Mouse (Mus musculus): ENCODE measurements at regions not wholly inside any gene's neighbourhood (a gene's known extent, or its start where the extent isn't known, plus 50 kb on each side); places are given as distances from the start of the nearest gene placed in this dataset.

DNA sequence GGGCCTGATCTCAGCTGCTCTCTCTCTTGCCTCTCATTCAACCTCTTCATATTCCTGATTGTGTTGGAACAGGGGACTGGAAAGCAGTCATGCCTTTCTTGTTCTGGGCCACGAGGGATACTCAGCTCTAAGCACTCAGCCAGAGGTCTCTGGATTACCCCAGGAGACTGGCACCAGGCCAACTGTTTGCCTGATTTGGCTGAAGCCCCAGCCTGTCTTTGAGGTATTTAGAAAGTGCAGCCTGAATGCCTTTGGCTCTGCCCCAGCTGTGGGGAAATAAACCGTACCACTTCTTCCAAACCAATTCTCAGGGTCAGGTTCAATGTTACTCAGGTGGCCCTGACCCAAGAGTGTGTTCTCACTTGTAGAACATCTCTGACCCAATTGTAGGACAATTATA is 112.6 kb upstream of the Tmem72 start:
- H3K4me1 ChIP-seq (ENCODE audit: control insufficient read depth, insufficient read depth, low read length), result no peaks in the 10 kb centered on the region; the same call in 1 of the 2 replicates
- 48% methylated on average over 2 of the region's 2 CpGs for WGBS
- H3K27ac ChIP-seq (ENCODE audit: insufficient read depth, low read depth, low read length), result no peak overlapping the region
- TF ChIP-seq POLR2A (IDR thresholded peaks at IDR 0.05; ENCODE audit: insufficient read depth, low read depth, low read length) (no peak), CTCF (IDR thresholded peaks at IDR 0.05; ENCODE audit: insufficient read depth, low read depth, low read length) (no peak)
- no peak overlapping the region for H3K4me3 ChIP-seq (ENCODE audit: insufficient read depth, low read depth, low read length)

DNA sequence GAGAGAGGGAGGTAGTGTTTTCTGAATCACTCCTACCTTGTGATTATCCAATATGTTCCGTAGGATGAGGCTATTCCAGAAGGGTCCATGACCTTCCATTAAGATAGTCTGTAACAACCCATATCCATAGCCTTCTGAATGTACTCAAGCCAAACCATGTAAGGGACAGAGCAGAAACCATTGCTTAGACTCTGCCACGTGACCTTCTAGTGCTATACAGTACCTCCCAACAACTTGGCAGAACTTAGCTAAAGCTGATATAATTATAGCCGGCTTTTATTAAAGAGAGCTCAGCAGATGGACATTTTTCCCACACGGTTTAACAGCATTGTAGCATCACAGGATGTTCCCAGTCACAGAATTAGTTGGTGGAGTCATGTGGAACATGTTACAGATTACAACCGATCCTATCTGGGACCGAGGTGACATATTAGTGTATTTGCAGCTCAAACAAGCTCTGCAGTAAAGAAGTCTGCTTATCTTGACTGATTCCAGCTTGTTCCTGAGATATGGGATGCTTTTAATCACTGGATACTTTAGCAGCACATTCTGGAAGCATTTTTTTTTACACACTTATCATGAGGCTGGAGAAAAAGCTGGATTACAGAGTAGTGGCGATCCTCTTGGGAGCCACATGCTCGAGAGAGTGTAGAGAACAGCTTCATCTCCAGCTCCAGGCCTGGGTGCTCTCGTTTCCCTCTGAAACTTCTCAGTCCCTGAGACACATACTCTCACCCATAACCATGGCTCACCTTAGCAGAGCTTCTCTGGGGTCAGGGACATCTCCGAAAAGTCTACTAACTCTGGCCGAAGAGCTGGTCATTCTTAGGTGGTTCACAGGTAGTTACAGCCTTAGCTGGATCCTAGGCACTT is 129.5 kb upstream of the Tmem72 start:
- no peaks in the 10 kb centered on the region for H3K4me1 ChIP-seq (ENCODE audit: control insufficient read depth, insufficient read depth, low read length)
- 82% methylated on average over 11 of the region's 11 CpGs for WGBS
- H3K4me3 ChIP-seq (ENCODE audit: insufficient read depth, low read depth, low read length), result no peak overlapping the region
- no peak for TF ChIP-seq CTCF (IDR thresholded peaks at IDR 0.05; ENCODE audit: insufficient read depth, low read depth, low read length)
- no peak for TF ChIP-seq POLR2A (IDR thresholded peaks at IDR 0.05; ENCODE audit: insufficient read depth, low read depth, low read length)
- H3K27ac ChIP-seq (ENCODE audit: insufficient read depth, low read depth, low read length), result no peak overlapping the region

DNA sequence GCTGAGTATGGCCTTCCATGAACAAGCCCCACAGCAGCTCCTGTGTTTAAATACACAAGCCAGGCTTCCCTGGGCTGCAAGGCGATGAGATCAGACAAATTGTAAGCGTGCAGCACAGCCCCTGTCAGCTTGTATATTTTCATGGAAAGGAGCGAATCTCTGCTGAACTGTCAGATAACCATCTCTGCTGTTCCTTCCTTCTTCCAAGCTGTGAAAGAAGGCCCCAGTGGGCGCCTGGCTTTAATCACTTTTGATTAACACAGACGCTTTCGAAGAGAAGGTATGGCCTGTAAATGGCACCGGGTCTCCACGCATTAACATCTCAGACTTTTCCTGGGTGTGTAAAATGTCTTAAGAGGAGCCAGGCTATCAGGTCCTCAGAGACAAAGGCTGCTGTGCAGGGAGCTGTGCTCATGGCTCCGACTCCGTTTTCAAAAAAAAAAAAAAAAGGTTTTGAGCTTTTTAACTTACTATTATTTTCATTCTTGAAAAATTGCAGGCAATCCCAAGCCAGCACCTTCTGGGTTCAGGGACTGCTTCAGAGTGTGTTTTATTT is 131.9 kb upstream of the Tmem72 start:
- 77% methylated on average over 10 of the region's 10 CpGs for WGBS
- Histone ChIP-seq H3K4me3 (ENCODE audit: insufficient read depth, low read depth, low read length) (no peak overlapping the region), H3K27ac (ENCODE audit: insufficient read depth, low read depth, low read length) (no peak overlapping the region), H3K4me1 (ENCODE audit: control insufficient read depth, insufficient read depth, low read length) (no peaks in the 10 kb centered on the region)
- TF ChIP-seq CTCF (IDR thresholded peaks at IDR 0.05; ENCODE audit: insufficient read depth, low read depth, low read length), result no peak
- TF ChIP-seq POLR2A (IDR thresholded peaks at IDR 0.05; ENCODE audit: insufficient read depth, low read depth, low read length), result no peak

DNA sequence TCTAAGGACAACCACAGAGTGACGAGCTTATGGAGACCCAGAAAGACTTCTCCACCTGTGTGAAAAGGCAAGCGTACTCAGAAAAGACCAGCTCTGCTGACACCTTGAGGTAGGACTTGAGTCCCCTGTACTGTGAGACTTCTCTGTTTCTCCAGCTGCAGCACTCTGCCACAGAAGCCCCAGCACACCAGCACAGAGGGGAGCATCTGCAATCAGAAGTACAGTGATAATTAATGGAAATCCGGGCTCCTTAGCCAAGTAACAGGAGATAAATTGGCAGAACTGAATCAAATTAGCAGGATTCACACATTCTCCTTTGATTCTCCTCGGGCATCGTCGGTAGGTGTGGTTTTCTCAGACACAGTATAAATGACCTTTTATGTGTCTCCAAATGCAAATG is 137.3 kb upstream of the Tmem72 start:
- WGBS, result 52% methylated on average over 6 of the region's 6 CpGs
- Histone ChIP-seq H3K4me3 (ENCODE audit: insufficient read depth, low read depth, low read length) (no peak overlapping the region), H3K27ac (ENCODE audit: insufficient read depth, low read depth, low read length) (no peak overlapping the region), H3K4me1 (ENCODE audit: control insufficient read depth, insufficient read depth, low read length) (no peaks in the 10 kb centered on the region)
- TF ChIP-seq CTCF (IDR thresholded peaks at IDR 0.05; ENCODE audit: insufficient read depth, low read depth, low read length) (no peak), POLR2A (IDR thresholded peaks at IDR 0.05; ENCODE audit: insufficient read depth, low read depth, low read length) (no peak)

DNA sequence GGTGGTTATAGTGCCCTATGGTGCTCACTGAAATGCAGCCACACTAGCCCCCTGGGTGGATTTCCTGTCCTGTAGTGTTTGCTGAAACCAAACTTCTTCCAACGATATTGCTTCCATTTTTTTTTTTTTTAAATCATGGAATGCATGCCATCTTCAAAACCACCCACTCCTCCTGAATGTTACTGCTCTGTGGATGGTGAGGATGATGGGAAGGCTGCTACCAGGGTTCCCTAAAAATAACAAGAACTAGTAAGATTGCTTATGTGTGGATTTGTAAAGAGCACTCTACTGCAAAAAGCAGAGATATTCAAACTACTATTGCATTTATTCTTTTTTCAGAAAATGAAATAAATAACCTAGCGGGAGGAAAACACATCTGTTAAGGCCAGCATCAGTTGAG is 139.4 kb upstream of the Tmem72 start:
- 60% methylated on average over 2 of the region's 2 CpGs for WGBS
- no peaks in the 10 kb centered on the region for H3K4me1 ChIP-seq (ENCODE audit: control insufficient read depth, insufficient read depth, low read length)
- no peak overlapping the region for H3K4me3 ChIP-seq (ENCODE audit: insufficient read depth, low read depth, low read length)
- TF ChIP-seq CTCF (IDR thresholded peaks at IDR 0.05; ENCODE audit: insufficient read depth, low read depth, low read length) (no peak), POLR2A (IDR thresholded peaks at IDR 0.05; ENCODE audit: insufficient read depth, low read depth, low read length) (no peak)
- no peak overlapping the region for H3K27ac ChIP-seq (ENCODE audit: insufficient read depth, low read depth, low read length)

DNA sequence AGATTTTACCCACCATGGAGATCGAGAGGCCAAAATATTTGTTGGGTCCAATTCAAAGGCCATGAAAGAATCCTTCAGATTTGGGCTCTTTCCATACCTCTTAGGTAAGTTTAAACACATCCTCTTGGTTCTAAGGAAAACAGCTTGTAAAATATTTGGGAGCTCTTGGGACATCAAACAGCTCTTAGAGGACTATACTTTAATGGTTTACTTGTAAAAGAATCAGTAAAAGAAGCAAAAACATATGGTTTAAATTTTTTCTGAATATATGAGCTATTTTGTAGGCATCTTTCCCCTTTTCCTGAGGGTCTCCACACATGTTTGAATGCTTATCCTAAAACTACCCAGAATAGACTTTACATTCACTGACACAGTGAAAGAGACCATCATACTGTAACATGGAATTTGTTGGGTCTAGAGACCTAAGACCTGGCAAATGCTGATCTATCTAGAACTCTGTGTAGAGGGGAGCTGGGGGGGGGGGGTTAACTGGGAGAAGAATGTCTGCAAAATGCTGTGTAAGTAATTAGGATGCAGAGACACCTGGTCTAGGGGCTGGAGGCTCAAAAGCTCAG is 140.3 kb upstream of the Tmem72 start:
- no peaks in the 10 kb centered on the region for H3K4me1 ChIP-seq (ENCODE audit: control insufficient read depth, insufficient read depth, low read length)
- no peak overlapping the region for H3K4me3 ChIP-seq (ENCODE audit: insufficient read depth, low read depth, low read length)
- TF ChIP-seq POLR2A (IDR thresholded peaks at IDR 0.05; ENCODE audit: insufficient read depth, low read depth, low read length), result no peak
- TF ChIP-seq CTCF (IDR thresholded peaks at IDR 0.05; ENCODE audit: insufficient read depth, low read depth, low read length), result no peak
- no peak overlapping the region for H3K27ac ChIP-seq (ENCODE audit: insufficient read depth, low read depth, low read length)
- WGBS, result 93% methylated on average over 1 of the region's 1 CpGs

DNA sequence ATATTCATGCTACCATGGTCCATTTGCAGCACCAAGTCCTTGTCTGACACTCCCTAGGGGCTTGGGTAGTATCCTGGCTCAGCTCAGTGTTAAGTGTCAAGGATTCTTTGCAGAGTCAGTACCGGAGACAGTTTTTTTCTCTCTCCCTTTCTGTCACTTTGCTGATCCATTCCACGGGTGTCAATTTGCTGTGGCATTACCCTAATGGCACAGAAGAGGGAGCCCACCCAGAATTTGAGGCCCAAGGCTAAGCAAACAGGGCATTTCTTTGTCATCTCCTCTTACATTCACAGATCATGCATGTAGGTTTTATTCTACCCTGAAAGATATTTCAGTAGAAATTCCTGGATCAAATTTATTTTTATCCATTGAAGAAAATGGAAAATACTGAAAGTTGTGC is 146.4 kb upstream of the Tmem72 start:
- Histone ChIP-seq H3K4me1 (ENCODE audit: control insufficient read depth, insufficient read depth, low read length) (no peaks in the 10 kb centered on the region), H3K4me3 (ENCODE audit: insufficient read depth, low read depth, low read length) (no peak overlapping the region), H3K27ac (ENCODE audit: insufficient read depth, low read depth, low read length) (no peak overlapping the region)
- WGBS, result 52% methylated on average over 2 of the region's 2 CpGs
- no peak for TF ChIP-seq CTCF (IDR thresholded peaks at IDR 0.05; ENCODE audit: insufficient read depth, low read depth, low read length)
- TF ChIP-seq POLR2A (IDR thresholded peaks at IDR 0.05; ENCODE audit: insufficient read depth, low read depth, low read length), result no peak

DNA sequence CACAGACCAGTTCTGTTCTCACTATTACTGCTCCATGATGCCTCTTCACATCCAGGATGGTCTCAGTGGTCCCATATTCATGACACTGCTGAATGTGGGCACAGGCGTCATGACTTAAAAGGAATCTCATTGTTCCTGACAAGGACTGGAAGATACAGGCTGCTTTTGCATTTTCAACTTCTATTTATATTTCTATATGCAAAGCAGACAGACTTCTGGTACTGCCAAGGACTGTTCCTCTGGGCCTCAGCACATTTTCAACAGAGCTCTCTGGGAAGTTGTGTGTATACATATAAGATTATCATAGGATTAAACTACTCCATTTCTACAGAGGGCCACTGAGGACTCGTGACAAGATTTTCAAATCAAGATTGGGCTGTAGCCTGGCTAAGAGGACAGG is 146.9 kb upstream of the Tmem72 start:
- WGBS, result 83% methylated on average over 2 of the region's 2 CpGs
- no peak for TF ChIP-seq CTCF (IDR thresholded peaks at IDR 0.05; ENCODE audit: insufficient read depth, low read depth, low read length)
- TF ChIP-seq POLR2A (IDR thresholded peaks at IDR 0.05; ENCODE audit: insufficient read depth, low read depth, low read length), result no peak
- H3K4me3 ChIP-seq (ENCODE audit: insufficient read depth, low read depth, low read length), result no peak overlapping the region
- no peaks in the 10 kb centered on the region for H3K4me1 ChIP-seq (ENCODE audit: control insufficient read depth, insufficient read depth, low read length)
- no peak overlapping the region for H3K27ac ChIP-seq (ENCODE audit: insufficient read depth, low read depth, low read length)

DNA sequence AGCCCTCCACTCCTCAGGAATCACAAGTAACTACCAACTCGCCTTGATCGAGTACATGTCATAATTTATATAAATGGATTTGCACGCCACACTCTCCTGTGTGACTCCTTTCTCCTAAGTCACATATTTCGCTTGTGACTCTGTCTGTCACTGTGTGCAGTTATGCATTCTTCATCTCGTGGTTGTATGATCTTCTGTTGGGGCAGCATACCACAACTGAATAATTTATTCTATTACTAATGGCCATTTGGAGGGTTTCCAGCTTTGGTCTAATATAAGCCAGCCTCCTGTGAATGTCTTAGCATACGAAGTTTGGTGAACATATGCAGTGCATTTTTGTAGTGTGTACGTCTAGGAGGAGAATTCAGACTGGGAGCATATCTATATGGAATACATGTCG is 176.6 kb upstream of the Tmem72 start:
- H3K4me3 ChIP-seq (ENCODE audit: insufficient read depth, low read depth, low read length), result no peak overlapping the region
- no peak for TF ChIP-seq CTCF (IDR thresholded peaks at IDR 0.05; ENCODE audit: insufficient read depth, low read depth, low read length)
- TF ChIP-seq POLR2A (IDR thresholded peaks at IDR 0.05; ENCODE audit: insufficient read depth, low read depth, low read length), result no peak
- WGBS, result 85% methylated on average over 8 of the region's 8 CpGs

More for the DNA sequence above, 176.6 kb upstream of the Tmem72 start:
- Histone ChIP-seq H3K27ac (ENCODE audit: insufficient read depth, low read depth, low read length) (no peak overlapping the region), H3K4me1 (ENCODE audit: control insufficient read depth, insufficient read depth, low read length) (no peaks in the 10 kb centered on the region)

All from olfactory bulb, adult 2 months (tissue).